Mouse (Mus musculus): ENCODE data around the gene Oaz2. TPM values are rescaled to one million over a fixed set of nuclear protein-coding genes. Genes with fewer than 3 reads are reported as not detected.

Gene Oaz2
- total and polyA plus RNA-seq, 2 experiments from 2014 or later, result 274 to 387 TPM

- H3K4me2 ChIP-seq (ENCODE audit: low read depth, low read length), result no peak overlapping the region
- H3K36me3 ChIP-seq (ENCODE audit: insufficient read depth, low read length), result peaks cover 33% of the 10 kb centered on the region
- no peaks in the 10 kb centered on the region for H3K4me1 ChIP-seq (ENCODE audit: insufficient read depth, low read length)
- no peak overlapping the region for H3K27ac ChIP-seq
- WGBS, result 77% methylated on average over 7 of the region's 7 CpGs
- ATAC-seq, result no peak
- H3K9ac ChIP-seq (replicated peaks; ENCODE audit: low read length), result no peak overlapping the region
- no peak overlapping the region for H3K4me3 ChIP-seq (ENCODE audit: low read length)
- no peak for DNase-seq (ENCODE audit: low spot score)
- no peaks in the 10 kb centered on the region for H3K9me3 ChIP-seq (ENCODE audit: low read length)
- H3K27me3 ChIP-seq (ENCODE audit: insufficient read depth, low read length), result no peaks in the 10 kb centered on the region
- TF ChIP-seq CTCF (IDR thresholded peaks at IDR 0.05; ENCODE audit: low read depth), result no peak
Observed at GRCm38 (mm10) chr9:65697356-65697755, 29.6 kb downstream of the Oaz2 start.

DNA sequence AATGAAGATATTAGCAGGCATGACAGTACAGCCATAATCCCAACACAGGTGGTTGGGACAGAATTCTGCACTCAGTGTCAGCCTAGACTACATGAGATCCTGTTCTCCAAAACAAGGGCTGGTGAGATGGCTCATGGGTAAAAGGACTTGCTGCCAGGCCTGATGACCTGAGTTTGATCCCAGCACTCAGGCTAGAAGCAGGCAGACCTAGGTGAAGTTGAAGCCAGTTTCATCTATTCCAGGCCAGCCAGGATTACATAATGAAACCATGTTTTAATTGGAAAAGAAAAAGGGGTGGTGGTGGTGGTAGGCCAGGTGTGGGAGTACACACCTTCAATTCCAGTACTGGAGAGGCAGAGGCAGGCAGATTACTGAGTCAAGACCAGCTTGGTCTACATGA, 30.2 kb downstream of the Oaz2 start:
- TF ChIP-seq CTCF (IDR thresholded peaks at IDR 0.05; ENCODE audit: low read depth), result no peak
- Histone ChIP-seq H3K4me1 (ENCODE audit: insufficient read depth, low read length) (no peaks in the 10 kb centered on the region), H3K9me3 (ENCODE audit: low read length) (no peaks in the 10 kb centered on the region), H3K27me3 (ENCODE audit: insufficient read depth, low read length) (no peaks in the 10 kb centered on the region), H3K4me2 (ENCODE audit: low read depth, low read length) (no peak overlapping the region), H3K27ac (no peak overlapping the region), H3K9ac (replicated peaks; ENCODE audit: low read length) (no peak overlapping the region), H3K36me3 (ENCODE audit: insufficient read depth, low read length) (peaks cover 35% of the 10 kb centered on the region), H3K4me3 (ENCODE audit: low read length) (no peak overlapping the region)
- ATAC-seq, result no peak
- DNase-seq (ENCODE audit: low spot score), result no peak

GRCm38 (mm10) chr9:65700504-65700903, 32.7 kb downstream of the Oaz2 start:
- 83% methylated on average over 6 of the region's 6 CpGs for WGBS
- no peak for DNase-seq (ENCODE audit: low spot score)
- peaks cover 31% of the 10 kb centered on the region; the same call in 1 of the 2 replicates for H3K36me3 ChIP-seq (ENCODE audit: insufficient read depth, low read length)
- no peak overlapping the region for H3K4me3 ChIP-seq (ENCODE audit: low read length)
- no peak for TF ChIP-seq CTCF (IDR thresholded peaks at IDR 0.05; ENCODE audit: low read depth)
- H3K27ac ChIP-seq, result no peak overlapping the region
- H3K4me2 ChIP-seq (ENCODE audit: low read depth, low read length), result no peak overlapping the region
- H3K9ac ChIP-seq (replicated peaks; ENCODE audit: low read length), result no peak overlapping the region
- H3K9me3 ChIP-seq (ENCODE audit: low read length), result no peaks in the 10 kb centered on the region
- ATAC-seq, result no peak
- H3K27me3 ChIP-seq (ENCODE audit: insufficient read depth, low read length), result no peaks in the 10 kb centered on the region
- H3K4me1 ChIP-seq (ENCODE audit: insufficient read depth, low read length), result no peaks in the 10 kb centered on the region

DNA sequence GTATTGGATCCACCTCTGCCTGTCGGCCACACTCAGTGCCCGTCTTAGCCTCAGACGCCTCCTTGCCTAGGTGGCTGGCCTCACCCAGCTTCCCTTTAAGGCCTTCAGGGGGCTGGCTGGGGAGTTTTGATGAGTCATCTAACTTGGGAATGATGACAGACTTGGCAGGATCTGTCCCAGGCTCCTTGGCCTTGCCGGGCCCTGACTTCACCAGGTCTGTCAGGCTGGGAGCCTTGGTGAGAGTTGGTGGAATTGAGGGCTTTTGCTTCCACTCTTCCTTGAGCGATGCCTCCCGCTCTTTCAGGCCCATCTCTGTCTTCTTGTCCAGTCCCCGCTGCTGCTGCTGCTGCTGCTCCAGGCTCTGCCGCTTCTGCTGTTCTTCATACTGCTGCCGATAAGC, 34.5 kb downstream of the Oaz2 start:
- Histone ChIP-seq H3K9ac (replicated peaks; ENCODE audit: low read length) (no peak overlapping the region), H3K4me3 (ENCODE audit: low read length) (no peak overlapping the region), H3K4me1 (ENCODE audit: insufficient read depth, low read length) (no peaks in the 10 kb centered on the region), H3K36me3 (ENCODE audit: insufficient read depth, low read length) (peaks cover 24% of the 10 kb centered on the region; the same call in 1 of the 2 replicates), H3K4me2 (ENCODE audit: low read depth, low read length) (no peak overlapping the region), H3K27me3 (ENCODE audit: insufficient read depth, low read length) (no peaks in the 10 kb centered on the region), H3K9me3 (ENCODE audit: low read length) (no peaks in the 10 kb centered on the region), H3K27ac (no peak overlapping the region)
- DNase-seq (ENCODE audit: low spot score) (no peak), ATAC-seq (no peak)
- TF ChIP-seq CTCF (IDR thresholded peaks at IDR 0.05; ENCODE audit: low read depth), result no peak
- WGBS, result 91% methylated on average over 9 of the region's 9 CpGs

DNA sequence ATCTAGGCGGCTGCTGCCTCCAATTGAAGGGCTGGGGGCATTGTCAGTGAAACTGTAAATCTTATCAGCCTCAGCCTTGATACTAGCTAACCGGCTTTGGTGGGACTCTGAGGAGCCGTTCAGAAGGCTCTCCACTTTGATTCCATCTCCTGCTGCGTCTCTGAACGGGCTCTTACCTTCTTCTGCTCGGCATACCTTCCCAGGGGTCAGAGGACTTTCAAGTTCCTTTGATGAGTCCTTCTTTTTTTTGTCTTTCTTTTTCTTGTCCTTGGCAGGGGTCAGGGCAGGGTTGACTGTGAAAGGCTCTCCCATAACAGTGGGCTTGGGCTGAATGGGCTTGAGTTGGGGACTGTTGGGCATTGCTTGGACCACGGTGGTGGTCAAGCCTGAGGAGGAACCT, 35.4 kb downstream of the Oaz2 start:
- H3K36me3 ChIP-seq (ENCODE audit: insufficient read depth, low read length), result peaks cover 22% of the 10 kb centered on the region; the same call in 1 of the 2 replicates
- ATAC-seq, result no peak
- DNase-seq (ENCODE audit: low spot score), result no peak

DNA sequence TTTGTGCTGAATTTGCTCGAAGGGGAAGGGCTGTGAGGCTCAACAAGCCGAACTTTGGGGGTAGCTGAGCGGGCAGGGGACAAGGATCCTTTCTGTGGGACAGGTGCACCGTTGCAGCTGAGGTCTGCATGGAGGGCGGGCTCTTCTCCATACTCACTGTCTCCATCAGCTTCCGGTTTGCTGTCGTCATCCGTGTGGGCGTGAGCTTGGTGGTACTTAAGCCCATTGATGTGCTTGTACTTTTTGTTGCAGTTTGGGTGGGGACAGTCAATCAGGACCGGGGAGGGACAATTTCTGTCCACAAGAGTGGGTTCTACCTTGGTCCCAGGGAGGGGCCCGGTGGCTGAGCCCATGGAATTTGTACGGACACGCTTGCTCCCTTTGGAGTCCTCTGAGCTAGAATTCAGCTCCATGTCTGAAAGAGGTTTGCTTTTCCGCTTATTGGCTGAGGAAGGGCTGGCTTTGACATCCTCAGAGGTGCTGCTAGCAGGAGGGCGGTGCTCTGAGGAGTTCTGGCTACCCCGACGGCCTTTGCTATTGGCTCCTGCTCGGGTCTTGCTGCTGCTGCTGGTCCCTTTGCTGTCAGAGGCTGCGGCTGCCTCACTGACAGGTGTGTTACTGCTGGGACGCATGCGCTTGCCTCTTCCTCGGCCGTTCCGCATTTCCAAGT, 36.3 kb downstream of the Oaz2 start:
- H3K4me1 ChIP-seq (ENCODE audit: insufficient read depth, low read length), result no peaks in the 10 kb centered on the region
- DNase-seq (ENCODE audit: low spot score), result no peak
- H3K4me3 ChIP-seq (ENCODE audit: low read length), result no peak overlapping the region
- no peaks in the 10 kb centered on the region for H3K27me3 ChIP-seq (ENCODE audit: insufficient read depth, low read length)
- peaks cover 22% of the 10 kb centered on the region; the same call in 1 of the 2 replicates for H3K36me3 ChIP-seq (ENCODE audit: insufficient read depth, low read length)
- no peak overlapping the region for H3K27ac ChIP-seq
- H3K9ac ChIP-seq (replicated peaks; ENCODE audit: low read length), result no peak overlapping the region
- H3K4me2 ChIP-seq (ENCODE audit: low read depth, low read length), result no peak overlapping the region
- no peak for TF ChIP-seq CTCF (IDR thresholded peaks at IDR 0.05; ENCODE audit: low read depth)
- H3K9me3 ChIP-seq (ENCODE audit: low read length), result no peaks in the 10 kb centered on the region
- no peak for ATAC-seq
- 89% methylated on average over 24 of the region's 24 CpGs for WGBS

More for the DNA sequence above, 35.4 kb downstream of the Oaz2 start:
- TF ChIP-seq CTCF (IDR thresholded peaks at IDR 0.05; ENCODE audit: low read depth), result no peak
- H3K4me2 ChIP-seq (ENCODE audit: low read depth, low read length), result no peak overlapping the region
- H3K4me3 ChIP-seq (ENCODE audit: low read length), result no peak overlapping the region
- H3K27me3 ChIP-seq (ENCODE audit: insufficient read depth, low read length), result no peaks in the 10 kb centered on the region
- H3K9me3 ChIP-seq (ENCODE audit: low read length), result no peaks in the 10 kb centered on the region
- WGBS, result 88% methylated on average over 7 of the region's 7 CpGs
- H3K4me1 ChIP-seq (ENCODE audit: insufficient read depth, low read length), result no peaks in the 10 kb centered on the region
- no peak overlapping the region for H3K9ac ChIP-seq (replicated peaks; ENCODE audit: low read length)
- no peak overlapping the region for H3K27ac ChIP-seq

GRCm38 (mm10) chr9:65718195-65718594, 50.4 kb downstream of the Oaz2 start:
- no peak for TF ChIP-seq CTCF (IDR thresholded peaks at IDR 0.05; ENCODE audit: low read depth)
- no peak overlapping the region for H3K4me2 ChIP-seq (ENCODE audit: low read depth, low read length)
- no peak overlapping the region for H3K27ac ChIP-seq
- H3K27me3 ChIP-seq (ENCODE audit: insufficient read depth, low read length), result no peaks in the 10 kb centered on the region
- H3K4me3 ChIP-seq (ENCODE audit: low read length), result no peak overlapping the region
- WGBS, result 88% methylated on average over 5 of the region's 5 CpGs
- no peak overlapping the region for H3K9ac ChIP-seq (replicated peaks; ENCODE audit: low read length)
- H3K9me3 ChIP-seq (ENCODE audit: low read length), result no peaks in the 10 kb centered on the region
- no peak for ATAC-seq
- H3K36me3 ChIP-seq (ENCODE audit: insufficient read depth, low read length), result no peaks in the 10 kb centered on the region
- peaks cover 9% of the 10 kb centered on the region for H3K4me1 ChIP-seq (ENCODE audit: insufficient read depth, low read length)
- no peak for DNase-seq (ENCODE audit: low spot score)
